Mouse (Mus musculus) heart, adult 2 months (tissue): ENCODE data around the gene Ap3s2.

Experiments used
- CTCF ChIP-seq: fragments of 200-600 bp; IDR thresholded peaks from 2 replicates; pipeline ENCODE4 v1.8.1; 2022; ENCODE audit warnings: antibody characterized with exemption, mild to moderate bottlenecking, moderate library complexity
- POLR2A ChIP-seq: fragments of 200-500 bp; IDR thresholded peaks from 2 replicates; pipeline ENCODE4 v1.6.1; 2011; ENCODE audit warnings: mild to moderate bottlenecking, low read depth, low read length, control low read depth; ENCODE audit not compliant: insufficient read depth

DNA sequence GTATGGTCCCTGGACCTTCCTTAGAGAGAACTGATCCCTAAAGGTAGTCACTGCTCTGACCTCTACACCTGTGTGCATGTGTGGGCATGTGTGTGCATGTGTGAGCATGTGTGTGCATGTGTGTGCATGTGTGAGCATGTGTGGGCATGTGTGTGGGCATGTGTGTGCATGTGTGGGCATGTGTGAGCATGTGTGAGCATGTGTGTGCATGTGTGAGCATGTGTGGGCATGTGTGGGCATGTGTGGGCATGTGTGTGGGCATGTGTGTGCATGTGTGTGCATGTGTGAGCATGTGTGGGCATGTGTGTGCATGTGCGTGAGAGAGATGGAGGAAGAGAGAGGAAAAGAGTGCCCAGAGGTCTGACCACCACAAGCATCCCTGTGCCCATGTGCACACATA lies 34.4 kb upstream of the Ap3s2 start:
- TF ChIP-seq CTCF (no peak), POLR2A (no peak)
